Mouse (Mus musculus): ENCODE data around the gene Zfp683. TPM values are rescaled to one million over a fixed set of nuclear protein-coding genes. Genes with fewer than 3 reads are reported as not detected.

Gene Zfp683
- total RNA-seq, 2 experiments from 2014 or later = not detected

DNA sequence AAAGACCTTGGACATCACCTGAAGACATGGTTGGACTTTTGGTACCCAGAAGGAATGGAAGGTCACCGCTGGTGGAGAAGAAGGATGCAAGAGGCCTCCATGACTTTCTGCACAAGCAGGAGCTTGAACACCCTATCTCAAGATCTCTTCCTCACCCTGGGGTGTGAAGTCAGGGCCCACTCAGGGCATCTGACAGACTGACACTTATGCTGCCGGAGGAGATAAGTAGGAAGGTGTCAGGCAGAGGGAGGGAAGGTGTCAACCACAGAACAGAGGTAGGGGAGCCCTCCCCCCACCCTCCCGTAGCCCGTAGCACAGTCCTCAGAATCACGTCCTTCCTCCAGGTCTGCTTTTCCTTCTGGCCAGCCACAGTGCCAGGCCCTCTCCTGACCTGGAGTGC, 6.0 kb upstream of the Zfp683 start:
- DNase-seq (ENCODE audit: low spot score) = no peak
- intact Hi-C loops (cut with DNase I) = no loop called here

DNA sequence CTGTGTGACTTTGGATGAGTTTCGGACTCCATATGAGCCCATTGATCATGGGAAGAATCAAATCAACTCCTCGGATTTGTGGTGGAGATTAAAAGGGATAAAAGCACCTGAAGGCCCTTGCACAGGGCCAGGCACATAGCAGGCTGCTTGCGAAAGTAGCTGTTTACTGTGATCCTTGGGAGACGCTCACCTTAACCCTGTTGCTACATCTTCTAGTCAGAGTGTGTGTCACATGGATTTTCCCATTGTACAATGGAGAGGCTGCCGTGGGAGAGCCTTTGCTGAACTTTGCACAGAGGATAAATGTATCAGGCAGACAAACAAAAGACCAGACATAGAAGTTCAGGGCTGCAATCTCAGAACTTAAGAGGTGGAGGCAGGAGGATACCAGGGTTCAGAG, 1.7 kb upstream of the Zfp683 start:
- no peak for DNase-seq (ENCODE audit: low spot score)
- intact Hi-C loops (cut with DNase I) = no loop called here

- intact Hi-C loops (cut with DNase I) = no loop called here
- DNase-seq (ENCODE audit: low spot score) = no peak
These were observed 1.1 kb upstream of the Zfp683 start for GRCm38 (mm10) chr4:134052560-134052959.

- intact Hi-C loops (cut with DNase I) = no loop called here
These were observed 4.6 kb downstream of the Zfp683 start for GRCm38 (mm10) chr4:134058166-134058715.

DNA sequence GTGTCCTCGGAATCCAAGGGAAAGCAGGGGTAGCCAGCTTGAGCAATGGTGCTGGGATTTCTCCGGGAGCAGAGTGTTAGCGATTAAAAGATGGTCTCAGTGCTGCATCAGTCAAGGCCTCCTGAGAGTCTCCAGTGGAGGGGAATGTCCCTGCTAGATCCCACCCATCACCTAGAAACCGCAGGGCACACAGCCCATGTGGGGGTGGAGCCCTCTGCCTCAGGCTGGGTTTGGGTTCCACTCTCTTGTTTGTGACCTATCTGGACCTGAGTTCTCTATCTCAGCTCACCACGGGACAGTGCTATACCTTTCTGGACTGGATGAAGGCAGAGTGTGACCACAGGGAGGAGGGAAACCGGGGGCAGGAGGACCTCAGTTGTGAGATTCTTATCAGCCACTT, 5.3 kb downstream of the Zfp683 start:
- intact Hi-C loops (cut with DNase I) = no loop called here
- DNase-seq (ENCODE audit: low spot score) = no peak

More at GRCm38 (mm10) chr4:134058166-134058715, 4.6 kb downstream of the Zfp683 start:
- DNase-seq (ENCODE audit: low spot score) = no peak

- no peak for DNase-seq (ENCODE audit: low spot score)
- intact Hi-C loops (cut with DNase I) = no loop called here
These were observed 6.7 kb downstream of the Zfp683 start, which contains the start of gene Crybg2 for GRCm38 (mm10) chr4:134060135-134060865. Gene Crybg2, plus strand, starts transcription at chr4:134060815.

GRCm38 (mm10) chr4:134061166-134061830, 7.7 kb downstream of the Zfp683 start:
- intact Hi-C loops (cut with DNase I) = no loop called here
- no peak for DNase-seq (ENCODE audit: low spot score)

- DNase-seq (ENCODE audit: low spot score) = no peak
- intact Hi-C loops (cut with DNase I) = no loop called here
These were observed 8.4 kb downstream of the Zfp683 start for GRCm38 (mm10) chr4:134061944-134062446.

- intact Hi-C loops (cut with DNase I) = no loop called here
- DNase-seq (ENCODE audit: low spot score) = no peak
These were observed 8.9 kb downstream of the Zfp683 start for GRCm38 (mm10) chr4:134062561-134062960.

DNA sequence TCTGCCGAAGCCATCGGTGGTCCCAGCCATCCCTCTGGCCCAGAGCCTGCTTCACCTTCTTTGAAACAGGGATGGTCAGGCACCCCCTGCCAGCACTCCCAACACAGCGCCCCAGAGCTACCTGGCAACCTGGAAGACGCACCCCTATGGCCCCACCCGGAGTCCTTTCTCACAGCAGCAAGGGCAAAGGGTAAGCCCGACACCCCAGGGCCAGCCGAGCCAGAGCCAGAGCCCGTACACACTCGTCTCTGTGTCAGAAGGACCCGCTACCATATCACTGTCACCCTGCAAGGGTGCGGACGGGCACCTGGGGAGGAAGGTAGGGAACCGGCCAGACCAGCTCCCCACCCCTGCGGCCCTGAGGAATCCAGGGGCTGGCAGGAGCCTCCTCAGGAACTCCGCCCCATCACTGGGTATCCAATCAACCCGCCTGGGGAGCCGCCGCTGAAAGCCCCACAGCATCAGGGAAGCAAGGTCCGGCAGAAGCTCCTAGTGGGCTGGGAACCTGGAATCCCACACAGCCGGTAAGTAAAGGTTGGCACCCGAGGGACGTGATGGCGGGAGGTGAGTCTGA, 11.9 kb downstream of the Zfp683 start:
- intact Hi-C loops (cut with DNase I) = no loop called here

GRCm38 (mm10) chr4:134067383-134067782, 13.7 kb downstream of the Zfp683 start:
- DNase-seq (ENCODE audit: low spot score) = no peak
- intact Hi-C loops (cut with DNase I) = no loop called here

More for the DNA sequence above, 11.9 kb downstream of the Zfp683 start:
- DNase-seq (ENCODE audit: low spot score) = no peak

DNA sequence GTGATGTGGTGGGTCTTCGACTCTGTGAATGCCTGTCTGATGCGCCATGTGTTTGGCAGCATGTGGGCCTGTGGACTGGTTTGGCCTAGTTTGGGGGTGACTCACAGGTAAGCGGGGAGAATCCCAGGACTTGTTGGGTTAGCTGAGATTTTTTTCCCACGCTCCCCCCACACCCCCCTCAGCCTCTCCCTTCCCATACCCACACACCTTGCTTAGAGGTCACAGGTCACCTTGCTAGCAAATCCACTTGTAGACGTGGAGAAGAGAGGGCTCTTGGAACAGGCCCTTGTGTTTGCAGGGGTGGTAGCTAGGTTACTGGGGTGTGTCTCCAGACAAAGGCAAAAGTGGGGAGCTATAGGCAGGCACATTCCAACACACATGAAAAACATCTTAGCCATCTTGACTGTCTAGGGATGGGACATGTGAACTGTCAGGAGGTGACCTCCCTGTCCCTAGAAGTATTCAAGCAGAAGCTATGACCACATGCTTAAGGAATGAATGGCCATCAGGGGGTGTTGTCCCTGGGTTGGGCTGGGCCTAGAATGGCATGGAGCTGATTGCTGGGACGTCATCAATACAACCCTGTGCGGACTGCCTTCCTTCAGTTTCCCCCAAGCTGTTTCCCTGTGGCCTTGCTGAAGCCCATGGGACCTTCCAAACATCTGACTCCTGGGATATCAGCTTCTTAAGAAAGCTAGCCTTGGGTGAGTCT, 14.4 kb downstream of the Zfp683 start:
- intact Hi-C loops (cut with DNase I) = no loop called here
- DNase-seq (ENCODE audit: low spot score) = no peak

DNA sequence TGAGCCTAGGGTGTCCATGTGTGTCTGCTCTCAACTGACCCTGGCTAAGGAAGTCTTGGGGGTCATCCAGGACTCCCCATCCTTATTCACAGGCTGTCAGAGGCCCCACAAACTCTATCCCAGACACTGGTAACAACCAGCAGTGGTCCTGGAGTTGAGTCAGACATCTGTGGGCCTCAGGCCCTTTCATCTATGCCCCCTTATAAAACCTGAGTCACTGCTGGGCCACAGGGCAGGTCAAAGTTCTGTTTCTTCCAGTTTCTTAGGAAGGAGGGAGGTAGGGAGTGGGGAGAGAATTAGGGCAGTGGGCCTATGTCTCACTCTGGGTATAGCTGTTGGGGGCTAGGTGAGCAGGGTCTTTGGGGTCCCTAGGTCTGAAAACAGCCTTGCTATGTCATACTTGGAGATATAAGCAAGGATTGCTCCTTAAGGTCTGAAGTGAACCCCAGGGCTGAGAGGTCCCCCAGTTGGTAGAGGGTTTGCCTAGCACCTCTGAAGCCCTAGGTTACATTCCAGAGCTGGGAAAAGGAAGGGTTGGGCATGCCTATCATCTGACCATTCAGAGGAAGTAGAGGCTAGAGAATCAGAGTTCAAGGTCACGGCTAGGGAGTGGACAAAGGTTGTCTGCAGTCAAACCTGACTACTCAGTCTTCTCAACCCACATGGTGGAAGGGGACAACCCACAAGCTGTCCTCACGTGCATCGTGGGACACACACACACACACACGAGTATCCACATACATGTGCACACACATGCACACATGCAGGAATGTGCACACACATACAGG, 15.3 kb downstream of the Zfp683 start:
- intact Hi-C loops (cut with DNase I) = no loop called here

DNA sequence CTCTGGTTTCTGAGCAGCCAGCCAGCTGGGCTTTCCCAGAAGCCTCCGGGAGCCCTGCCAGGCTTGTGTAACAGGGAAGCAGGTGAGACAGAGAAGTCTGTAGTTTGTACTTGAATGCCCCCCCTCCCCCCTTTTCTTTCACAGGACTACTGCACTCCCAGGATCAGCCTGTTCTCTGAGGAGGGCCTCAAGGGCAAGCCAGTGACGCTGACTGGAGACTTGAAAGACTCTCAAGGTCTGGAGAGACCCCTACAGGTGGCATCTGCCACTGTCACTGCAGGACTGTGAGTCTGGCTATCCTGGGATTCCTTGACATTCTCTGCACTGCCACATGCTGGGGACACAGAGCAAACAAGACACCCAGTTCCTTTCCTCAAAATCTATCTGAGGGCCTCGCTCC, 25.1 kb downstream of the Zfp683 start:
- DNase-seq (ENCODE audit: low spot score) = no peak
- intact Hi-C loops (cut with DNase I) = no loop called here

More for the DNA sequence above, 15.3 kb downstream of the Zfp683 start:
- DNase-seq (ENCODE audit: low spot score) = no peak

DNA sequence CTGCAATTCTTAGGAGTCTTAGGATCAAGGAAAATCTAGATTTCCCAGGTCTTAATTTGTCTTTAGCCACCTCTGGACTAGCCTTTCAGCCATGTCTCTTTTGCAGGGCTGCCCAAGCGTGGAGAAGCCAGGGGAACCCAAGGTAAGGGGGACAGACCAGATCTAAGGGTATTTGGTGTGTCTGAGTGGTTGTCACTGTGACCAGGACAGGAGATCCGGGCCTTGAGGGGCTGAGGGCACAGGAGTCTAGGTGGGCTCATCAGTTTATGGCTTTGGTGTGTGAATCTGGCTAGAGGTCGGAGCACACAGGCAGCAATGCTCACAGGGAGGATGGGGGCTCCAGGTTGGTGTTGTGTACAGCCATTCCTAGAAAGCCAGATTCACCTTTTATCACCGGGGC, 27.0 kb downstream of the Zfp683 start:
- DNase-seq (ENCODE audit: low spot score) = no peak
- intact Hi-C loops (cut with DNase I) = no loop called here

GRCm38 (mm10) chr4:134081730-134082386, 28.2 kb downstream of the Zfp683 start:
- no peak for DNase-seq (ENCODE audit: low spot score)
- intact Hi-C loops (cut with DNase I) = no loop called here

GRCm38 (mm10) chr4:134082460-134082859, 28.8 kb downstream of the Zfp683 start:
- DNase-seq (ENCODE audit: low spot score) = no peak
- intact Hi-C loops (cut with DNase I) = no loop called here

DNA sequence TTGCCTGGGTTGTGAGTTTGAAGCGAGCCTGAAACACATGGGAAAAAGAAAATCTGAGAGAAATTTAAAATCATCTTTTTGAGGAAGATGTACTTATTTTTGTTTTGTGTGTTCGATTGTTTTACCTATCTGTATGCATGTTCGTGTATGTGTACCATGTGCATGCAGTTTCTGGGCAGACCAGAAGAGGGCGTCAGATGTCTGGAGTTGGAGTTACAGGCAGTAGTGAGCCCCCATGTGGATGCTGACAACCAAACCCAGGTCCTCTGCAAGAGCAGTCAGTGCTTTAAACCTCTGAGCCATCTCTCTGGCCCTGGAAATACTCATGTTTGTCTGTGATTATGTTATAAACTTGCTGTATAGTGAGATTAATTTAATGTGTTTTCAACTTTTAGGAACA, 31.4 kb downstream of the Zfp683 start:
- intact Hi-C loops (cut with DNase I) = loop anchor here (5.0 kb wide), 1 partner anchor 48 kb away; no protein-coding TSS in a partner anchor
- DNase-seq (ENCODE audit: low spot score) = no peak

GRCm38 (mm10) chr4:134087412-134087811, 33.8 kb downstream of the Zfp683 start:
- intact Hi-C loops (cut with DNase I) = loop anchor here (5.0 kb wide), 1 partner anchor 50 kb away; no protein-coding TSS in a partner anchor
- no peak for DNase-seq (ENCODE audit: low spot score)
